Mouse (Mus musculus): ENCODE results near the gene Acox3. TPM values are rescaled to one million over a fixed set of nuclear protein-coding genes. Genes with fewer than 3 reads are reported as not detected.
"Not testable (repeated sequence)": the region's sequence is repeated elsewhere in the genome, so short reads cannot be mapped to it uniquely, and the experiment has no call there.

Acox3 gene
- polyA plus RNA-seq, 2 experiments from 2014 or later = 21.5 to 26.4 TPM

- no peak for ATAC-seq
These were observed 4.4 kb upstream of the Acox3 start for GRCm38 (mm10) chr5:35578411-35578810.

DNA sequence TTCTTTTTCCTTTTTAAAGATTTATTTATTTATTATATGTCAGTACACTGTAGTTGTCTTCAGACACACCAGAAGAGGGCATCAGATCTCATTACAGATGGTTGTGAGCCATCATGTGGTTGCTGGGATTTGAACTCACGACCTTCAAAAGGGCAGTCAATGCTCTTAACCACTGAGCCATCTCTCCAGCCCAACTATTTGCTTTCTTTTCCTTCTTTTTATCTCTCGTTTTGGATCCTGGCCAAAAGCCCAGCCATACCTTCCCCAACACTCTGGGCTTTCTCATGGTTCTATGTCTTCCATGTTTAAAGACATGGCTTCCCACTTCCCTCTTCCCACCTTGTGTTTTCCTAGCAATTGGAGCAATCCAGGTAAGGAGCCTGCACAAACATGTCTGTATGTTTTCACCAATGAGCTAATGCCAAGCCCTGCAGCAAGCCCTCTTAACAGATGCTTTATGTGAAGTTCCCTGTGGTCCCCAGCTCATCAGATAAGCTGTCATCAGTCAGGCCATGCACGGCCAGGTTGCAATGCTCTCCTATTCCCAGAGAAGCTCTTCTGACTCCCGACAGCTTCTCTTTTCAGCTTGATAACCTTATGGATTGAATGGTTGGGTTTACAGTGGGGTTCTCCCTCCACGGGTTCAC is 3.5 kb upstream of the Acox3 start:
- ATAC-seq = no peak

DNA sequence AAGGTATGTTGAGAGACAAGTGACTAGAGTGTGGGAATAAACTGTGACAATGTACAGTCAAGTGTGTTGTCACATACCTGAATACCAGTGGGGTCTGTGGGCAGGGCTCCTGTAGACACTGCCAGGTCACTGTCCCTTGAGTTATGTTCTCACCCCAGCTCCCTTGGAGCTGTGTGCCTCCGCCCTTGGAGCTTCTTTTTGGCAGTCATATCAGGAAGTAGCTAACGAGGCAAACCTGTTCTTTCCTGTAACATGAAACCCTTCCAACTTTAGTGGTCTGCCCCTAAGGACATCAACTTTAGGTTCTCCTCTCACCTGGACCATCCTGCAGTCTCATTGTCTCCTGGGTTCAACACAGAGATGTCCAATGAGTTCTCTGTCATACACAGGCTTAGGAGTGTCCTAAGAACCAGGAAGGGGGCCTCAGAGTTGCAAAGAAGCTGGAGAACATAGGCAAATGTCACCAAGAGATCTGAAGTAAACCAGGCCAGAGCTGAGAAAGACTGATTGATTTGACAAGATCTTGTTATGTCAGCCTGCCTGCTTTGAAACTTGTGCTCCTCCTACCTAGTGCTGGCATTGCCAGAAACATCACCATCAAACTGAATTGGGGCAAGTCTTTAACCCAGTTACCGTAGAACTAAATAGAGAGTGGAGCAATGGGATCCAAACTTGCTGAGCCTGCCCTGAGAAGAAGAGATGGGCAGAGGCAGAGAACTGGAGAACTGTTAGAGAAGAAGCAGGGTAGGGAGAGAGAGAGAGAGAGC is 2.5 kb upstream of the Acox3 start:
- no peak for ATAC-seq

DNA sequence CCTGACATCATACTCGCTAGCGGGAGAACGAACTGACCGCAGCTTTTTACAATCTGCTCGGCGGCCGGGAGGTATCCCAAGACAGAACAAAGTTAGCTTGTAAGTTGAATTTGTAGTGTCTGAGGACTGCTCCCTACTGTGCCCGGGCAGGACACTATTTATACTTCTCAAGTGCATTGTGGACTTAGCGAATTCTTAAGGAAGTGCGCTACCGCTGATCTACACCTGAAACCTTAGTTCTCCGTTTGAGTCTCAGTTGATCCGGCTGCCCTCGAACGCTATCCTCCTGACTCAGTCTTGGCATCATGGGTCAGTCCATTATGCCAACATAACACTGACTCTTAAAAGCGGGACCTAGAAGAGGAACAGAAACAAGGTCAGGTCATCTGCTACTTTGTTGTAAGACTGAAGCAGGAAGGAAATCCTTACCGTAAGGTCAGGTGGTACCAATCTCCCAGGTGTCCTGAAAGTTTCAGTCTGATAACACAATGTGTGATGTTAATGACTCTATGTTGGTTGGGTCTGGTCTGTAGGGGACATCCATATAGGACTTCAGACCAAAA is 462 bp downstream of the Acox3 start:
- ATAC-seq = no peak

DNA sequence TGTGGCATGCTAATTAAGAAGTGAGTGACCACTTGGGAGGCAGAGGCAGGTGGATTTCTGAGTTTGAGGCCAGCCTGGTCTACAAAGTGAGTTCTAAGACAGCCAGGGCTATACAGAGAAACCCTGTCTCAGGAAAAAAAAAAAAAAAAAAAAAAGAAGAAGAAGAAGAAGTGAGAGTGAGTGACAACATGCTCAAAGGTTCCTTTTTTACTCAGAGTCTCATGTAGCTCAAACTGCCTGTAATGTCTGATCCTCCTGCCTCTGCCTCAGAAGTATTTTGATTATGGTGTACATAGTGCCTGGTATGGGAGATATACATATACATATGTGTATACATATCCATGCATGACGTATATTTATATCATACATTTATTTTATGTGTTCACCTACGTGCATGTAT is 1.4 kb downstream of the Acox3 start:
- ATAC-seq = not testable (repeated sequence)

GRCm38 (mm10) chr5:35591497-35591896 is 8.7 kb downstream of the Acox3 start:
- no peak for ATAC-seq

GRCm38 (mm10) chr5:35592081-35592736 is 9.4 kb downstream of the Acox3 start:
- no peak for ATAC-seq

GRCm38 (mm10) chr5:35592824-35593223 is 10.0 kb downstream of the Acox3 start:
- no peak for ATAC-seq

DNA sequence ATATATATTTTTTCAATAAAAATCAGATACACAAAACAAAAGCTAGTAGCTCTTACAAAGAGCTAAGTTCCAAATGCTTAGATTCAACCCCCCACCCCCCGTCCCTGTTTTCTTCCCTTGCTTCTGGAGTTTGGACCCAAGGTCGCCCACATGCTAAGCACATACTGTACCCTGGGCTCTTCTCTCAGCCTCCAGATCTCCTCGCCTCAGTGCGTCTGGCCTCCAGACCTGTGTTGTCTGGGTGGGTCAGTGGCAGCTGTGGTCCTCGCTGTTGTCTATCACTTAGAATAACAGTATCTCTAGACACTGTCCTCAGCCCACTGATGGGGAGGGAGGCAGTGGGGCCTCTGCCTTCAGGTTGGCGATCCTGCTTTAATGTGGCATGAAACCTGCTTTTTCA is 10.4 kb downstream of the Acox3 start:
- no peak for ATAC-seq

- no peak for ATAC-seq
These were observed 11.9 kb downstream of the Acox3 start for GRCm38 (mm10) chr5:35594768-35595167.

GRCm38 (mm10) chr5:35595706-35596105 is 12.9 kb downstream of the Acox3 start:
- ATAC-seq = no peak

GRCm38 (mm10) chr5:35596169-35597160 is 13.6 kb downstream of the Acox3 start:
- no peak for ATAC-seq

DNA sequence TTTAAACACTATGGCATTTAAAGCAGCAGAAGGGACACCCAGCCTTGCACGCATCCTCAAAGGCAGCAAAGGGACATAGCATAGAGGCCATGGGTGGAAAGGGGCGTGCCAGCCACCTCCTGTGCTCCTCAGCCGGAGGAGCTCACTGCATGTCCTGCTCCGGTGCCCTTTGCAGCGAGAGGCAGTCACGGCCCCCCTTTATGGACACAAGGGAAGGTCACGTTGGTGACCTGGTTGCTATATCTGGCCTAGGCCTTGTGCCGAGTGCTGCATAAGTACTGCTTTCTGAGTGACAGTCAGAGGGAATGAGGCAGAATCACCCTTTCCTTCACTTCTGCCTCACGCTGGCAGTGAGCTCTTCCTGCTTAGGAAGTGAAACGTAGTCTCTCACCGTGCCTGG is 17.4 kb downstream of the Acox3 start:
- no peak for ATAC-seq

DNA sequence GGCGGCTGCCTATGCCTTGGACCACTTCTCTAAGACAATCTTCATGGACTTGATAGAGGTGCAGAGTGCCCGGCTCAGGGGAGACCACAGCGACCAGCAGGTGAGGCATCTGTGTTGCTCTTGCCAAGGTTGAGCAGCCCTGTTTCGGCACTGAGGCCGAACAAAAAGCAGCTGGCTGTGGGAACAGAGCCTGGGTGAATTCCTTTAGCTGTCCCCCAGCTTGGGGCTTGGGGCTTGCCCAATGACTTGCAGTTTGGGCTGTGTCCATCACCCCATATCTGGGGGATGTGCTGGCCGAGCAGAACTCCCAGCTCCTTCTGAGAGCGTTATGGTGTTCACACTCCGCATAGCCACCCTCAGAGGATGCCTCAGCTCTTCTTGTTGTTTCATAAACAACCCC is 18.7 kb downstream of the Acox3 start:
- no peak for ATAC-seq

DNA sequence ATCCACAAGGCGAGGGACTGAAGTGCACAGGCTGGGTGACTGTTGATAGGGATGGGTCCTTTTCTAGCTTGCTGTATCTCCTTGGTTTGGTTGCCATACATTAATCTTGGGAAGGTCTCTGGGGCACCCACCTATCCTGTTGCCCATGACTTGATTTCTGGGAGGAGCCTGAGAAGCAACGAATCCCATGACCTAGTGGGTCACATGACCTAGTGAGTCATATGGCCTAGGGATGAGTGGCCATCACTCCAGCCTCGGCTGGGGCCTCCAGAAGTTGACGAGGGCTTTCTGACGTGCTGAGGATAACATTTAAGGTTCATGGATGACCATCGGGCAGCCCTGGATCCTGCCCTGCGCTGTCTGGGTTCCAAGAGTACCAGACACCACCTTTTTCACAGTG is 22.5 kb downstream of the Acox3 start:
- no peak for ATAC-seq

DNA sequence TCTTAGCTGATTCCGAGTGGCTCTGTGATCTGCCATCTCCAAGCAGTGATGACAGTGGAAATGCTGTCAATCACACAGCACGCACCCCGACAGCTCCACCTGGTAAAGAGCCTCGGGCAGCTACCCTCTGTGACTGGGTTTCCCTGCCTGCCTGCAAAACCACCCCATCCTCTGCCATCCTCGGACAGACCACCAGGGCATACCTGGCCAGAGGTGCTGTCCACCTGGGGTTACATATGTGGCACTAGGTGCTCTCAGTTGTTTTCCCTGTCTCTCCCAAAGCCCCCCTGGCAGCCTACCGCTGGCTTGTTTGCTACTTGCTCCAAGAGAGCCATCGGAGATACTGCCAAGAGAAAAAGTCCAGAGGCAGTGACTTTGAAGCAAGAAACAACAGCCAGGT is 24.0 kb downstream of the Acox3 start:
- ATAC-seq = no peak

GRCm38 (mm10) chr5:35607784-35608183 is 24.9 kb downstream of the Acox3 start:
- no peak for ATAC-seq

DNA sequence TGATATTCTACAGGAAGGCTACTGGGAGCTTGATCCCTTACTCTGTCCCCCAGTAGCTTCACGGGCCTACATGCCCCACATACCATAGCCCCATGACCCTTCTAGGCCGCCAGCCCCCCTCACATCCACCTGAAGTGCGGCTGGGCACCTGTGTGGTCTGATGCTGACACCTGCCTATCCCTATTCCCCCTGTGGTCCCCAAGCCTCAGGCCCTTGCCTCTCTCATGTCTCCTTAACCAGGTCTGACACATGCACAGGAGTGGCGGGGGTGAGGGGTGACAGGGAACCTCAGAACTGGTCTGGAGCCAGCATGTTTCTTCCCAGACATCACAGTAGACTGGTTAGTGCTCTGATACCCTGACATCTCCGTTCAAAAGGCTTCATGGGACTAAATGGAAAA is 25.7 kb downstream of the Acox3 start:
- no peak for ATAC-seq

DNA sequence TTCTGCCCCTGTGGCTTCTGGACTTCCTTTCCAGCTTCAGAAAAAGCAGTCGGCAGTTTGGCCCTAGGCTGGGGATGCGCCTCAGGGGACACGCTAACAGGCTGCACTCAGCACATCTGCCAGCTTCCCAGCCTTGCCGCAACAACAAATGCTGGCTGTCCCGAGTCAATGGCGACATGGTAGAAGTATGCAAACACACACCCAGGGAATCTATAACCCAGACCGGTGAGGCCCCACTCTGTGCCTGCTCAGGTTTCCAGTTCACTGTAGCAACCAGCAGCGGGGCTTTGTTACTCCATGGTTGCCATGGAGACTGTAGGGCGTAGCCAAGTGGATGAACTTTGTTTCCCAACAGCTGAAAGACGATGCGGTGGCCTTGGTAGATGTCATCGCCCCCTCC is 26.5 kb downstream of the Acox3 start:
- ATAC-seq = no peak

DNA sequence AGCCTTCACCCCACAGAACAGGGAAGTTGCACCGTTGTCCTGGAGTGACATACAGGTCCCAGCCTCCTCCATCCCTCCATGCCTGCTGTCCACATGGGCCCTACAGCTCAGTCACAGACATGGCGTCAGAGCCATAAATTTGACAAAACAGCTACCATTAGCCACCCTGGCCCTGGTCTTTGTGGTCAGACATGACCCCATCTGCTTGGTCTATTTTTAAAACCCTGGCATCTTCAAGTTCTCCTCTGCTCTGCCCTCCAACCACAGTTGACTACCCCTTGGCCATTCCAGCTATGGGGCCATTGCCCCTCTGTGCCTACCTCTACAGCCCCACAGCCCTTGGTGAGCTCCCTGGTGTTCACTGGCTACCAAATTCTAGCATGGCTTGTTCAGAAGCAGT is 27.1 kb downstream of the Acox3 start:
- no peak for ATAC-seq

DNA sequence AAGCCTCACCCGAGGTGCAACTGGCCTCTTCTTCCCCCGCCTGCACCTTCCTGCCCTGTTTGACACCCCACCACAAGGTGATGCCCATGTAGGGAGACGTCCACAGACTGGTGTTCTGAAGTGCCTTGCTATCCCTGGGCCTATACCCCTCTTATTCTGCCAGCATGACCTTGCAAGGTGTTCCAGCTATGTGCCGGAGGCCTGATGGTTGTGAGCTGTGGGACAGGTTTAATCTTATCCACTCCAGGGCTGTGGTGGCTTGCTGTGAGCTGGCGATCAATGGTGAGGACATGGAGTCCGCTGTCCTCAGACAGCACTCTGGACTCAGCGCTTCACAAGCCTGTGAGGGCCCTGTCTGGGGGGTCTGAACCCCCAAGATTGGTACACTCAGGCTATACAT is 27.5 kb downstream of the Acox3 start:
- ATAC-seq = no peak

GRCm38 (mm10) chr5:35611170-35611569 is 28.3 kb downstream of the Acox3 start:
- ATAC-seq = no peak
